Mouse (Mus musculus): ENCODE data around the gene Prpsap2. TPM values are rescaled to one million over a fixed set of nuclear protein-coding genes. Genes with fewer than 3 reads are reported as not detected.
"Not testable (repeated sequence)": the region's sequence is repeated elsewhere in the genome, so short reads cannot be mapped to it uniquely, and the experiment has no call there.

The Prpsap2 gene
- 10 to 100 TPM; 43.6 to 47.8 (median 45.3) TPM for total RNA-seq (2022)

GRCm38 (mm10) chr11:61761584-61762407, at the start of gene Prpsap2:
Prpsap2 (minus strand) TSS chr11:61762088.
- peak; percentile 93 to 95 for DNase-seq (ENCODE audit: low spot score in 2 of 2)

- no peak for DNase-seq (ENCODE audit: low spot score in 2 of 2)
Measured at GRCm38 (mm10) chr11:61809793-61810192, 47.9 kb upstream of the Prpsap2 start.

GRCm38 (mm10) chr11:61808551-61809117, 46.7 kb upstream of the Prpsap2 start:
- no peak for DNase-seq (ENCODE audit: low spot score in 2 of 2)

GRCm38 (mm10) chr11:61793441-61793840, 31.6 kb upstream of the Prpsap2 start:
- no peak for DNase-seq (ENCODE audit: low spot score in 2 of 2)

GRCm38 (mm10) chr11:61788550-61788949, 26.7 kb upstream of the Prpsap2 start:
- DNase-seq (ENCODE audit: low spot score in 2 of 2) = no peak

GRCm38 (mm10) chr11:61782526-61782925, 20.6 kb upstream of the Prpsap2 start:
- not testable (repeated sequence) for DNase-seq (ENCODE audit: low spot score in 2 of 2)

- no peak for DNase-seq (ENCODE audit: low spot score in 2 of 2)
Measured at GRCm38 (mm10) chr11:61774551-61775149, 12.8 kb upstream of the Prpsap2 start.

GRCm38 (mm10) chr11:61760518-61760917, 1.4 kb downstream of the Prpsap2 start:
- DNase-seq (ENCODE audit: low spot score in 2 of 2) = peak in 1 of 2 experiments; percentile 48

GRCm38 (mm10) chr11:61757151-61757550, 4.7 kb downstream of the Prpsap2 start:
- no peak for DNase-seq (ENCODE audit: low spot score in 2 of 2)

- no peak for DNase-seq (ENCODE audit: low spot score in 2 of 2)
Measured at GRCm38 (mm10) chr11:61751612-61752011, 10.3 kb downstream of the Prpsap2 start.

GRCm38 (mm10) chr11:61747161-61747560, 14.7 kb downstream of the Prpsap2 start:
- DNase-seq (ENCODE audit: low spot score in 2 of 2) = no peak

GRCm38 (mm10) chr11:61745781-61746180, 16.1 kb downstream of the Prpsap2 start:
- DNase-seq (ENCODE audit: low spot score in 2 of 2) = no peak

GRCm38 (mm10) chr11:61744460-61744859, 17.4 kb downstream of the Prpsap2 start:
- no peak for DNase-seq (ENCODE audit: low spot score in 2 of 2)

GRCm38 (mm10) chr11:61743768-61744167, 18.1 kb downstream of the Prpsap2 start:
- no peak for DNase-seq (ENCODE audit: low spot score in 2 of 2)

GRCm38 (mm10) chr11:61740500-61740899, 21.4 kb downstream of the Prpsap2 start:
- DNase-seq (ENCODE audit: low spot score in 2 of 2) = no peak

GRCm38 (mm10) chr11:61737290-61737689, 24.6 kb downstream of the Prpsap2 start:
- DNase-seq (ENCODE audit: low spot score in 2 of 2) = no peak

GRCm38 (mm10) chr11:61732672-61733071, 29.2 kb downstream of the Prpsap2 start:
- no peak for DNase-seq (ENCODE audit: low spot score in 2 of 2)

- no peak for DNase-seq (ENCODE audit: low spot score in 2 of 2)
Measured at GRCm38 (mm10) chr11:61728037-61728436, 33.9 kb downstream of the Prpsap2 start.

GRCm38 (mm10) chr11:61722077-61722476, 39.8 kb downstream of the Prpsap2 start:
- no peak for DNase-seq (ENCODE audit: low spot score in 2 of 2)

GRCm38 (mm10) chr11:61720636-61721035, 41.3 kb downstream of the Prpsap2 start, which contains the start of gene Slc5a10:
Slc5a10 (minus strand) TSS chr11:61720826.
- no peak for DNase-seq (ENCODE audit: low spot score in 2 of 2)

- no peak for DNase-seq (ENCODE audit: low spot score in 2 of 2)
Measured at GRCm38 (mm10) chr11:61719826-61720225, 42.1 kb downstream of the Prpsap2 start.

GRCm38 (mm10) chr11:61719387-61719786, 42.5 kb downstream of the Prpsap2 start:
- DNase-seq (ENCODE audit: low spot score in 2 of 2) = no peak

Measured in left cerebral cortex, adult 8-10 months (tissue).